Mouse (Mus musculus) neural tube, embryonic 15.5 days (tissue): Measurements from ENCODE around the gene A3galt2. TPM values are rescaled to one million over a fixed set of nuclear protein-coding genes. Genes with fewer than 3 reads are reported as not detected.

ENCODE experiments used
- ATAC-seq: fragments of 200-750 bp; cut with Nextera tagmentation; 2 replicates; pipeline ENCODE4 v1.8.0; 2017; ENCODE audit warnings: mild to moderate bottlenecking, moderate TSS enrichment, moderate library complexity; ENCODE audit not compliant: low FRiP score
- H3K27ac ChIP-seq: fragments of 300-500 bp; sonication (generic); replicated peaks from 2 replicates; pipeline ENCODE4 v1.5.1; 2015; ENCODE audit warnings: mild to moderate bottlenecking, inconsistent platforms
- H3K27me3 ChIP-seq: fragments of 300-500 bp; sonication (generic); replicated peaks from 2 replicates; pipeline ENCODE4 v1.6.1; 2015; ENCODE audit warnings: inconsistent platforms
- H3K36me3 ChIP-seq: fragments of 300-500 bp; sonication (generic); 2 replicates; pipeline ENCODE4 v1.6.1; 2015; ENCODE audit warnings: inconsistent platforms
- H3K4me1 ChIP-seq: fragments of 300-500 bp; sonication (generic); 2 replicates; pipeline ENCODE4 v1.6.1; 2015; ENCODE audit warnings: inconsistent platforms
- H3K4me2 ChIP-seq: fragments of 300-500 bp; sonication (generic); 2 replicates; pipeline ENCODE4 v1.6.1; 2015; ENCODE audit warnings: inconsistent platforms, mild to moderate bottlenecking, moderate library complexity
- H3K4me3 ChIP-seq: fragments of 300-500 bp; sonication (generic); replicated peaks from 2 replicates; pipeline ENCODE4 v1.5.1; 2015; ENCODE audit warnings: mild to moderate bottlenecking, inconsistent platforms
- H3K9ac ChIP-seq: fragments of 300-500 bp; sonication (generic); replicated peaks from 2 replicates; pipeline ENCODE4 v1.6.1; 2015; ENCODE audit warnings: mild to moderate bottlenecking, inconsistent platforms
- H3K9me3 ChIP-seq: fragments of 300-500 bp; sonication (generic); replicated peaks from 2 replicates; pipeline ENCODE4 v1.6.1; 2016; ENCODE audit warnings: inconsistent platforms
- WGBS: fragments of 180-500 bp; shearing (Covaris S2); methylation state at CpG from one replicate; pipeline ENCODE4 v1.1.7; 2015; ENCODE audit warnings: mixed read lengths; 5-methylcytosine and 5-hydroxymethylcytosine counted together
- polyA plus RNA-seq: library from polyadenylated mRNA; unstranded; fragments of >200 nt; fragmentation: Nextera tagmentation; extraction: Ambion mirVana; gene quantifications from 2 replicates; pipeline ENCODE4 v1.2.1, GENCODE M21; 2015

The A3galt2 gene
- polyA plus RNA-seq, 1 experiment from 2014 or later, result 0.41 TPM

DNA sequence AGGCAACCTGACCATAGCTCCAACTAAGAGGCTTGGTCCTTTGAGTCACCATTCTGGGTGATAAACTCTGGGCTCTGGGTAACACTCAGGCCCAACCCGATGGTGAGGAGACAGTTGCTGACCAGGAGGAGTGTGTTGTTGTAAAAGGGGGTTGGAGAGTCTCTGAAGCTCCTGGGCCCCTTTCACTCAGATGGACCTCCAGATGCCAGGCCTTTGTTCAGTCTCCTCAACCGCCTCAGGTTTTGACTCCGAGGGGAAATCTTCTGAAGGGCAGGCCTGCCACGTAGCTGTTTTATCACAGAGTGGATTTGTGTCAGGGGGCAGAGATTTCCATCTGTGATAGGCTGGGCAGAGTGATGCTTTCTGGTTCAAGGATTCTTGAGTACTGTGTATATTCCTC, 38.9 kb upstream of the A3galt2 start:
- no peak overlapping the region for H3K4me3 ChIP-seq
- H3K9me3 ChIP-seq, result no peaks in the 10 kb centered on the region
- H3K4me2 ChIP-seq, result peak overlapping the region; percentile 37
- H3K27ac ChIP-seq, result peak overlapping the region; percentile 87
- 2% methylated on average over 4 of the region's 4 CpGs for WGBS
- H3K27me3 ChIP-seq, result no peaks in the 10 kb centered on the region
- H3K4me1 ChIP-seq, result peaks cover 74% of the 10 kb centered on the region
- H3K36me3 ChIP-seq, result peaks cover 11% of the 10 kb centered on the region
- ATAC-seq, result 0 out of 2 replicates have a peak, but pooled peaks have one; percentile 2
- H3K9ac ChIP-seq, result no peak overlapping the region

DNA sequence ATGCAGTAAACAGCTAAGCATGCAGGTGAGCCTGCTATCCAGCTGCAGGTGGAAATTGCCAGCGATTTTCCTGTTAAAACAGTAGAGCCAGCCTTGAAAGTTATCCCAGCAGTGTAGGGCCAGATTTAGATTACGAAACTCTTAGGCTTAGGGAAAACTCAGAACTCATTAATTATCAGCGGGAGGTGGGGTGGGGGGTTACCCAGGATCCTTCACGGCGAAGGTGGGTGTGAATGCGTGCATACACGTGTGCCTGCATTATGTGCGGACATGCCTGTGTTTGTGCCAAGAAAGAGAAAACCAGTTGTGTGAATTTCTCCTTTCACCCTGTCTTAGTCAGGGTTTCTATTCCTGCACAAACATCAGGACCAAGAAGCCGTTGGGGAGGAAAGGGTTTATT, 38.4 kb upstream of the A3galt2 start:
- no peak overlapping the region for H3K4me2 ChIP-seq
- H3K27ac ChIP-seq, result peak overlapping the region; percentile 87
- peaks cover 11% of the 10 kb centered on the region for H3K36me3 ChIP-seq
- no peak overlapping the region for H3K4me3 ChIP-seq
- H3K27me3 ChIP-seq, result no peaks in the 10 kb centered on the region
- no peaks in the 10 kb centered on the region for H3K9me3 ChIP-seq
- no peak overlapping the region for H3K9ac ChIP-seq
- H3K4me1 ChIP-seq, result peaks cover 75% of the 10 kb centered on the region
- 23% methylated on average over 9 of the region's 9 CpGs for WGBS
- ATAC-seq, result no peak

DNA sequence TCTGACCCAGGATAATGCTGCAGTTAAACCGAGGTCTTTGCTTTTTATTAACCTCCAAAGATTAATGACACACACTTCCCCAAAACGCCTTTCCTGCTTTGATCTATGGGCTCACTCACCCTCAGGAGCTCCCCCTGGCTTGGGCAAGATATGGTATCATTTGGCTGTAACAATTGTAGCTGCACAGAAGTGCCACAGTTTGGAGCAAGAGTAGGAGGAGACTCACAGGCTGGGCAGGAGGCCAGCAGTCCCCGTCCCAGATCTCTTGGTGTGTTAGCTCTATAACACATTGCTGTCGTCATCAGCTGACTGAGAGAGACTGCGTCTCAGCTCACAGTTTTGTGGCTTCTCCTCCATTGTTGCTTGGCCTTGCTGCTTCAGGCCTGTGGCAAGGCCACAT, 35.1 kb upstream of the A3galt2 start:
- peaks cover 14% of the 10 kb centered on the region for H3K36me3 ChIP-seq
- no peak overlapping the region for H3K4me2 ChIP-seq
- no peaks in the 10 kb centered on the region for H3K9me3 ChIP-seq
- H3K27ac ChIP-seq, result peak overlapping the region; percentile 74
- peak; percentile 33; the same call in 1 of the 2 replicates for ATAC-seq
- 8% methylated on average over 5 of the region's 5 CpGs for WGBS
- H3K9ac ChIP-seq, result no peak overlapping the region
- H3K27me3 ChIP-seq, result no peaks in the 10 kb centered on the region
- H3K4me1 ChIP-seq, result peaks cover 63% of the 10 kb centered on the region
- no peak overlapping the region for H3K4me3 ChIP-seq

DNA sequence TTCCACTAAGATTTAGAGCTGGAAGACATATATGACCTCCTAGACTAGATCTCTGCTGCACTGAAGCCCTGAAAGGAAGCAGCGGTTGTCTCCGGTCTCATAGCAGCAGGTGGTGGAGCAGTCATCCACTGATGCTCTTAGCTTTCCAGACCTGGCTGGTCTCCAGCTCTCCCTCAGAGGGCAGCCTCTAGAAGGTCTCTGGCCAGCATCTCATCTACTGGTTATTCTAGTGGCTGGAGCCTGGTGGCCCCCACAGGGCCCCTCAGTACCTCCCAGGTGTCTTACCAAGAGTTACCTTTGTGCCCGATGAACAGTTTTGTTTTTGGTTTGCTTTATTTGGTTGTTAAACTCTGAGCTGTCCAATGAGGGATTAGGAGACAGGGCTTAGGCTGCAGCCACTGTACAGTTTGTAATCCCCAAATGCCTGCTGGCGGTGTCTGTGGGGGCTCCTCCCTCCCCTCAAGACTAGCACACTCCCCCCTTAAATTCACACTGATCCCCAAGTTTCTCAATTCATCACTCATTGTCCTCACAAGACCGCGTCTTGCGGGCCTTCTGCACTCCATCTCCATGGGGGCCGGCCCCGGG, 34.0 kb upstream of the A3galt2 start:
- H3K4me2 ChIP-seq, result no peak overlapping the region
- peaks cover 14% of the 10 kb centered on the region for H3K36me3 ChIP-seq
- H3K9ac ChIP-seq, result no peak overlapping the region
- peak overlapping the region; percentile 43; the same call in 1 of the 2 replicates for H3K27ac ChIP-seq
- H3K27me3 ChIP-seq, result no peaks in the 10 kb centered on the region
- ATAC-seq, result no peak
- no peak overlapping the region for H3K4me3 ChIP-seq
- 63% methylated on average over 9 of the region's 9 CpGs for WGBS
- peaks cover 56% of the 10 kb centered on the region for H3K4me1 ChIP-seq
- H3K9me3 ChIP-seq, result no peaks in the 10 kb centered on the region

DNA sequence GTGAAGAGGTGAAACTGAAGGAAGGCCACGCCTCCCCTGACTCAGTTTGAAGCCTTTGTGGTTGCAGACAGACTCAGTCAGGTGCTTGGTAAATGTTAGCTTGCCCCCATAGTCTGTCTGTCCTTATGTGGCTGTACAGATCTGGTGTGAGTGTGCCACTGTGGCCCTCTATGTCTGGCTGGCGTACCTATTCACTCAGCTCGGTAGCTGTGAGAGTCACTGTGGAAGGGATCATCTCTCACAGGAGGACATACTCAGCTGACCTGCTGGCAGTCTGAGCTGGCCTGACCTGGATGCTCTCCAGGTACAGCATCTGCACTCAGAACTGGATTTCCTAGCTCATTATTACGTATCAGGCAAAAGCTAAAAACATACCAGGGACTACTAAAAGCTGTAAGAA, 33.4 kb upstream of the A3galt2 start:
- peaks cover 56% of the 10 kb centered on the region for H3K4me1 ChIP-seq
- no peak overlapping the region for H3K9ac ChIP-seq
- peak overlapping the region; percentile 43; the same call in 1 of the 2 replicates for H3K27ac ChIP-seq
- H3K36me3 ChIP-seq, result peaks cover 14% of the 10 kb centered on the region
- no peaks in the 10 kb centered on the region for H3K9me3 ChIP-seq
- 75% methylated on average over 4 of the region's 4 CpGs for WGBS
- ATAC-seq, result no peak
- H3K4me2 ChIP-seq, result no peak overlapping the region
- no peak overlapping the region for H3K4me3 ChIP-seq
- H3K27me3 ChIP-seq, result no peaks in the 10 kb centered on the region

DNA sequence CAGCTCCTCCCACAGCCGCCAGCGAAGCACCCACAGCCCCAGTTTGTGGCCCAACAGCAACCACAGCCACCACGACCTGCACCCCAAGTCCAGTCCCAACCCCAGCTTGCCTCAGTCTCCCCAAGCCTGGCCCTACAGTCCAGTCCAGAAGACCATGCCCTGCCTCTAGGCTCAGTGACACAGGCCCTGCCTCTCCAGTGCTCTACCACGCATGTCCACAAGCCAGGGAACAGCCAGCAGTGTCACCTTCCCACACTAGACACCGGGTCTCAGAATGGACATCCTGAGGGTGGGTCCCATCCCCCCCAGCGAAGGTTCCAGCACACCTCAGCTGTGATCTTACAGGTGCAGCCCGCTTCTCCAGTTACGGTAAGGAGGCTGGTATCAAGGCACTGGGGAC, 32.2 kb upstream of the A3galt2 start:
- H3K9ac ChIP-seq, result no peak overlapping the region
- H3K27ac ChIP-seq, result no peak overlapping the region
- peaks cover 10% of the 10 kb centered on the region for H3K36me3 ChIP-seq
- no peaks in the 10 kb centered on the region for H3K9me3 ChIP-seq
- H3K4me2 ChIP-seq, result no peak overlapping the region
- H3K27me3 ChIP-seq, result no peaks in the 10 kb centered on the region
- no peak overlapping the region for H3K4me3 ChIP-seq
- no peak for ATAC-seq
- peaks cover 52% of the 10 kb centered on the region for H3K4me1 ChIP-seq
- WGBS, result 88% methylated on average over 8 of the region's 8 CpGs

DNA sequence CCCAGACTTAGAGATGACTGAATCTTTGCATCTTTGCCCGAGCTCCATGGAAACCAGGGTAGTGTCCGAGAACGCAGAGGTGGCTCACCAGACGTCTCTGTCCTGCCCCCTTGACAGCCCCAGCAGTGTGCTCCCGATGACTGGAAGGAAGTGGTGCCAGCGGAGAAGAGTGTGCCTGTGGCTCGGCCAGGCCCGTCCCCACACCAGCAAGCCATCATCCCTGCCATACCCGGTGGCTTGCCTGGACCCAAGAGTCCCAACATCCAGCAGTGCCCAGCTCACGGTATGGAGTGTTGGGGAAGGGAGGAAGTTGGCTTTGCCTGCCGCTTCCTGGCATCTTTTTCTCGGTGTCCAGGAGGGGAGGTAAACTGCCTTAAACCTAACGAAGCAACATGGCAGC, 31.7 kb upstream of the A3galt2 start:
- Histone ChIP-seq H3K4me3 (no peak overlapping the region), H3K9me3 (no peaks in the 10 kb centered on the region), H3K9ac (no peak overlapping the region), H3K27ac (no peak overlapping the region), H3K4me1 (peaks cover 53% of the 10 kb centered on the region), H3K36me3 (peaks cover 7% of the 10 kb centered on the region), H3K27me3 (no peaks in the 10 kb centered on the region), H3K4me2 (no peak overlapping the region)
- 81% methylated on average over 13 of the region's 13 CpGs for WGBS
- no peak for ATAC-seq

DNA sequence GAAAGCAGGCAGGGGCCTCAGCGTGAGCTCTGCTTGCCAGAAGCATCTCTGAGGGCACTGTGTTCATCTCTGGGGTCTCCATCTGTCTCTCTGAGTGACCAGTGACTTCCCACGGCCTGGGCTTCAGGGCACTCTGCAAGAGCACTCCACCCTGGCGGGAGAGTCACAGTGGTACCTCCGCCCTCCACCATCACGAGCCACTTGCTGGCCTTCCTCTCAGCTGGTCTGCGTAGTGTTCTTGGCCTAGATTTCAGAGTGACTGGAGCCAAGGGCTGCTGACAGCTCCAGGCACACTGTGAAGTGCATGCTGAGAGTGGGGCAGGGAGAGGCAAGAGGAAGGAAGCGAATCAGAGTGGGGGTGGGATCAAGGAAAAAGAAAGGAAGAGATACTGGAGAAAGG, 31.1 kb upstream of the A3galt2 start:
- Histone ChIP-seq H3K27ac (no peak overlapping the region; the same call in 1 of the 2 replicates), H3K36me3 (peaks cover 7% of the 10 kb centered on the region), H3K9ac (no peak overlapping the region), H3K4me1 (peaks cover 55% of the 10 kb centered on the region), H3K4me2 (no peak overlapping the region), H3K9me3 (no peaks in the 10 kb centered on the region), H3K27me3 (no peaks in the 10 kb centered on the region), H3K4me3 (no peak overlapping the region)
- WGBS, result 75% methylated on average over 7 of the region's 7 CpGs
- ATAC-seq, result no peak

DNA sequence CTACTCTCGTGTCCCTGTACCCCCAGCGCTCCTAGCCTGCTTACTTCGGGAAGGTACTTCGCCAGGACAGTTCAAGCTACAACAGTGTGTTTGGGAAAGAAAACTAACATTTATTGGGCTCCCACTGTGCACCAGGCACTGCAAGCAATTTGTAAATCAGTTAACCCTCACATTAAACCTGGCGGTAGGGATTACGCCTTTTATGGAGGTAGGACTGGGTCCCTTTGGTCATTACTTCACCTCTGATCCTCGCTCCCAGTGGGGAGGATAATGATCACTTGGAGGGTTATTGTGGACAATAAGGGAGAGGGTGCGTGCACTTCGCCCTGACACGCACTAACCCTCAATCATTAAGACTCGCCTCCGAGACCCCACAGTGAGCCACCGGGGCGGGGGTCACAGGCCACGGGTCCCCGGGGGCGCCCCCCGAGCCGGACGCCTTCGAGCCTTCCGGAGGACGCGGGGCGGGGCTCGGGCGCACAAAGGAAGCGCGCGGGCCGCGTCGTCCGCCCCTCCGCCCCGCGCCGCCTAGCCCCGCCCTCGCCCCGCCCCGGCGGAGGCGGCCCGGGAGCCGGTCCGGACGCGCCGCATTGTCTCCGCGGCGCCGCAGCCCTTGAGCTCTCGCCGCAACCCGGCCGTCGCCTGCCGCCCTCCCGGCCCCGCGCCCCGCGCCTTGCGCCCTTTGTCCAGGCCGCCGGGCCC, 28.0 kb upstream of the A3galt2 start:
- Histone ChIP-seq H3K27me3 (no peaks in the 10 kb centered on the region), H3K4me3 (peak overlapping the region; percentile 93), H3K9ac (peak overlapping the region; percentile 100), H3K9me3 (no peaks in the 10 kb centered on the region), H3K27ac (peak overlapping the region; percentile 94), H3K4me2 (peak overlapping the region; percentile 88), H3K36me3 (peaks cover 9% of the 10 kb centered on the region), H3K4me1 (peaks cover 56% of the 10 kb centered on the region)
- peak; percentile 93 for ATAC-seq
- 1% methylated on average over 64 of the region's 68 CpGs for WGBS

DNA sequence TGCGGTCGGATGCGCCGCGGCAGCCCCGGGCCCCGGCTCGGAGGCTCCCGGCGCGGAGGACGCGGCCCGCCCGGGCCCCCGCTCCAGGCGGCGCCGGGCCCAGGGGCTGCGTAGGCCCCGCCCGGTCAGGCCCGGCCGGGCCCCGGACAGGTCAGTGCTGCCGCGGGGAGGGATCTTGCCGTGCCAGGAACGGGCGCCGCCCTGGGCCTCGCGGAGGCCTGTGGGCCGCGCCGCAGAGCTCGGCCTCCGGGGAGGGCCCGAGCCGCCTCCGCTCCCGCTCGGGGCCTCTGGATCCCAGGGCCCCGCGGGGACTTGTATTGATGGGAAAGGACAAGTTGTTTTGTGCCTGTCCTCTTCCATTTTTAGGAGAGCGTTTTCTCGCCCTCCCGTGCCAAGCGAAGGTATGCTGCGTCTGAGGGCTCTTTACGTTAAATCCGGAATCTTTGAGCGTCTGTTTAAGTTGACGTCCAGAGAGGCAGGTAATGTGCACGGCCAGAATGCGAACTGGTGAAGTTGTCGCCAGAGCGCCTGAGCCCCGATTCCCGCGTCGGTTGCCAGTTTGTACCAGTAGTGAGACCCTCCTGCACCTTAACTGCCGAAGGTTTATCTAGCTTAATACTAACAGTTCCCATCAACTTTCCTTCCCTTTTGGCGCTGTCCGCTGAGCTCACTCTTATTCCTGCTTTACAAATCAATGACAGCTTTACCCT, 27.3 kb upstream of the A3galt2 start:
- H3K4me1 ChIP-seq, result peaks cover 63% of the 10 kb centered on the region
- H3K36me3 ChIP-seq, result peaks cover 9% of the 10 kb centered on the region
- ATAC-seq, result peak; percentile 66
- H3K27ac ChIP-seq, result peak overlapping the region; percentile 94
- H3K4me2 ChIP-seq, result peak overlapping the region; percentile 88
- no peaks in the 10 kb centered on the region for H3K9me3 ChIP-seq
- under 1% methylated on average over 65 of the region's 65 CpGs for WGBS
- H3K27me3 ChIP-seq, result no peaks in the 10 kb centered on the region
- H3K4me3 ChIP-seq, result peak overlapping the region; percentile 93
- H3K9ac ChIP-seq, result peak overlapping the region; percentile 100

DNA sequence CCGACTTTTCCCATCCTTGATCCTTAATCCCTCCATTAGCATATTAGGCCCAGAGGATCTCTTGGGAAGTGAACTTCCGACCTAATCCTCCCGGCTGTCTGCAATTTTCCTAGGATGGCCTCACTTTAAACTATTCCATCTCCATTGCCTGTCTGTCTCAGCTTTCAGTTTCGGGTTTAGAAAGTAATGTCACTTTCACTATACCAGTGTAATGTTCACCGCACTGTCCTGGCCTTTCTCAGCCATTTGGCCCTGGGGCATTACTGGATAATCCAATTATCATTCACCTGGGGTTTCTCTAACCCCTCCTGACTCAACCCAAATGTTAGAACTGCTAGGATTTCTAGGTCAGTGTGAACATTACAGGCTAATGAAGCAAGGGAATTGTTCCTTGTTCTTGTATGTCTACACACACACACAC, 26.7 kb upstream of the A3galt2 start:
- Histone ChIP-seq H3K9me3 (no peaks in the 10 kb centered on the region), H3K9ac (peak overlapping the region; percentile 100), H3K4me3 (peak overlapping the region; percentile 93), H3K36me3 (peaks cover 7% of the 10 kb centered on the region), H3K4me1 (peaks cover 69% of the 10 kb centered on the region), H3K4me2 (peak overlapping the region; percentile 88), H3K27ac (peak overlapping the region; percentile 94), H3K27me3 (no peaks in the 10 kb centered on the region)
- WGBS, result under 1% methylated on average over 5 of the region's 5 CpGs
- ATAC-seq, result no peak
